Mouse (Mus musculus) kidney, embryonic 16.5 days (tissue): ENCODE results near the gene Ovol2. TPM values are rescaled to one million over a fixed set of nuclear protein-coding genes. Genes with fewer than 3 reads are reported as not detected.

Experiments used
- ATAC-seq: fragments of 200-750 bp; cut with Nextera tagmentation; 2 replicates; pipeline ENCODE4 v1.8.0; 2017; ENCODE audit warnings: moderate TSS enrichment; ENCODE audit not compliant: low FRiP score, low TSS enrichment
- H3K27ac ChIP-seq: fragments of 300-500 bp; sonication (generic); 2 replicates; pipeline ENCODE4 v1.5.1; 2014; ENCODE audit warnings: low read length
- H3K27me3 ChIP-seq: fragments of 300-500 bp; sonication (generic); 2 replicates; pipeline ENCODE4 v1.6.1; 2014; ENCODE audit warnings: low read length, control low read depth, mixed read lengths; ENCODE audit not compliant: insufficient read depth
- H3K36me3 ChIP-seq: fragments of 300-500 bp; sonication (generic); 2 replicates; pipeline ENCODE4 v1.6.1; 2014; ENCODE audit warnings: low read length, control low read depth, mixed read lengths; ENCODE audit not compliant: insufficient read depth
- H3K4me1 ChIP-seq: fragments of 300-500 bp; sonication (generic); 2 replicates; pipeline ENCODE4 v1.6.1; 2014; ENCODE audit warnings: low read length, control low read depth, mixed read lengths; ENCODE audit not compliant: insufficient read depth
- H3K4me2 ChIP-seq: fragments of 300-500 bp; sonication (generic); replicated peaks from 2 replicates; pipeline ENCODE4 v1.6.1; 2014; ENCODE audit warnings: low read depth, low read length
- H3K4me3 ChIP-seq: fragments of 300-500 bp; sonication (generic); 2 replicates; pipeline ENCODE4 v1.5.1; 2014; ENCODE audit warnings: mild to moderate bottlenecking, low read length
- H3K9ac ChIP-seq: fragments of 300-500 bp; sonication (generic); replicated peaks from 2 replicates; pipeline ENCODE4 v1.6.1; 2014; ENCODE audit warnings: low read length
- H3K9me3 ChIP-seq: fragments of 300-500 bp; sonication (generic); 2 replicates; pipeline ENCODE4 v1.6.1; 2016; ENCODE audit warnings: low read length, control low read depth
- WGBS: fragments of 180-500 bp; shearing (Covaris S2); extraction: QIAGEN DNeasy Blood & Tissue Kit; methylation state at CpG from one replicate; pipeline ENCODE4 v1.1.7; 2014; 5-methylcytosine and 5-hydroxymethylcytosine counted together
- polyA plus RNA-seq: library from polyadenylated mRNA; unstranded; fragments of >200 nt; fragmentation: Nextera tagmentation; extraction: Ambion mirVana; gene quantifications from 2 replicates; pipeline ENCODE4 v1.2.1, GENCODE M21; 2015

Gene Ovol2
- polyA plus RNA-seq, 1 experiment from 2014 or later: 1.2 TPM

DNA sequence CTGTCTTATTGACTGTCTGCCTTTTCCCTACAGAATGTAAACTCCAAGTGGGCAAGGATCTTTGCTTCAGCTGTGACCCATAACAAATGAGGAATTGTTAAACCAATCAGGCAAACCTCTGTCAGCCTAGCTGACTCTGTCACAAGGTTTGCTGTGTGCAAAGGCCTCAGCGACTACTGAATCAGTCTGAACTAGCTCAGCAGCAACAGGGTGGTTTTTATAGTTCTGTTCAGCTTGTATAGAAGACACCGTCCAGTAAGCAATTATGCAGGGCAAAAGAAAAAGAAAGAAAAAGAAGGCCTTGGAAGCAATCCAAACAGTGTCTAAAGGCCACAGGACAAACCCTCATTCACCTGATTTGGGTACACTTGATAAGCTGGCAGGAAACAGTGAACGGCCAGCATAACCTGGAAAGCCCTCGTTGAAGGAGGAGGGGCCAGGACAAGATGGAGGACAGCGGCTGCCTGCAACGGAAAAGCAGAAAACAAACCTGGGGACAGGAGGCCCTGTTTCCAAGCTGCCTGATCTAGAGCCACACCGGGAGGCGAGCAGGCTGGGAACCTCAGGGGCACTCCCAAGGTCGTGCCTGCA, 36.7 kb downstream of the Ovol2 start:
- H3K27ac ChIP-seq: no peak overlapping the region
- H3K36me3 ChIP-seq: no peaks in the 10 kb centered on the region
- no peaks in the 10 kb centered on the region for H3K27me3 ChIP-seq
- H3K4me2 ChIP-seq: no peak overlapping the region
- H3K4me1 ChIP-seq: peaks cover 8% of the 10 kb centered on the region; the same call in 1 of the 2 replicates
- H3K4me3 ChIP-seq: no peak overlapping the region
- no peak for ATAC-seq
- H3K9me3 ChIP-seq: no peaks in the 10 kb centered on the region
- H3K9ac ChIP-seq: no peak overlapping the region
- 61% methylated on average over 9 of the region's 9 CpGs for WGBS

DNA sequence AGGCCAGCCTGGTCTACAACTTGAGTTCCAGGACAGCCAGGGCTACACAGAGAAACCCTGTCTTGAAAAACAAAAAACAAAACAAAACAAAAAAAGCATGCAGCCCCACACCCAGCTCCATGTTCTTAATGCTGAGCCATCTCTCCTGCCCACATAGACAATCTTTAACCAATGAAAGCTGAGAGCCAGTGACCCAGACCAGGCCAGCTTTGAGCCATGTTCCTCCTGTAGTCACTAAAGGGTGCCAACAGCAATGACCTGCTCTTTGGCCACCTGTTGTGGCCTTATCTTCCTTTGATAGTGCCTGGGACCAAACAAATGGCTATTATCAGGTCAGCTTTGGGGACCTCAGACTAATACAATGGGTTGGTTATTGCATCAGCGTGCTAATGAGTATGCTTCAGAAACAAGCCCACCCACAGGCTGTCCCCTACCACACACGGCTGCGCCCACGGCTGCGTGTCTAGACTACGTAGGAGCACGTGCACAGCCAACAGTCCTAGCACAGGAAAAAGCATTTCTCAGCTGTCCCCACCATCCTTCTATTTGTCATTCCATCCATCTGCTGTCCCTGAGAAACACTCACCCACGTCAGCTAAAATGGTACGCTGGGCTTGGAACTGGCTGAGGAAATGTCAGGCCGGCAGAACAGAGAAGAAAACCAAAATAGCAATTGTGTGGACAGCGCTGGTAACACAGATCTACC, 40.2 kb downstream of the Ovol2 start:
- no peak overlapping the region for H3K27ac ChIP-seq
- no peak overlapping the region for H3K9ac ChIP-seq
- WGBS: 71% methylated on average over 11 of the region's 11 CpGs
- H3K36me3 ChIP-seq: no peaks in the 10 kb centered on the region
- no peak overlapping the region for H3K4me2 ChIP-seq
- H3K4me3 ChIP-seq: no peak overlapping the region
- H3K4me1 ChIP-seq: no peaks in the 10 kb centered on the region
- no peak for ATAC-seq
- H3K9me3 ChIP-seq: no peaks in the 10 kb centered on the region
- H3K27me3 ChIP-seq: no peaks in the 10 kb centered on the region

DNA sequence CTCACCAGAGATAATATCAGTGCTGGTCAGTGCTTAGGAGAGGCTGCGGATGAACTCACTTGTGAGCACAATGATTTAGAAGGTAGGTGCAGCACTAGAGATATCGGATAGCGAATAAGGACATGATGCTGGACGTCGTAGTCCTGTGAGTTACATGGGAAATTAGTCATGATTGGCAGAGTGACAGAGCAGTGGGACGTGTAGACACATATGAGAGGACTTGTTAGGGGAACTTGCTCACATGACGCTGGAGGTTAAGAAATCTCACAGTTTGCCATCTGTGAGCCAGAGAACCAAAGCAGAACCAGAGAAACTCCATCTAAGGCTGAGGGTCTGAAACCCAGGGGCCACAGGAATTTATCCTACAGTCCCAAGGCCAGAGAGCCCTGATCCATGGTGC, 41.6 kb downstream of the Ovol2 start:
- Histone ChIP-seq H3K9me3 (no peaks in the 10 kb centered on the region), H3K9ac (no peak overlapping the region), H3K27ac (no peak overlapping the region), H3K4me2 (no peak overlapping the region), H3K36me3 (no peaks in the 10 kb centered on the region), H3K27me3 (no peaks in the 10 kb centered on the region), H3K4me3 (no peak overlapping the region), H3K4me1 (no peaks in the 10 kb centered on the region)
- ATAC-seq: no peak
- WGBS: 74% methylated on average over 7 of the region's 7 CpGs

DNA sequence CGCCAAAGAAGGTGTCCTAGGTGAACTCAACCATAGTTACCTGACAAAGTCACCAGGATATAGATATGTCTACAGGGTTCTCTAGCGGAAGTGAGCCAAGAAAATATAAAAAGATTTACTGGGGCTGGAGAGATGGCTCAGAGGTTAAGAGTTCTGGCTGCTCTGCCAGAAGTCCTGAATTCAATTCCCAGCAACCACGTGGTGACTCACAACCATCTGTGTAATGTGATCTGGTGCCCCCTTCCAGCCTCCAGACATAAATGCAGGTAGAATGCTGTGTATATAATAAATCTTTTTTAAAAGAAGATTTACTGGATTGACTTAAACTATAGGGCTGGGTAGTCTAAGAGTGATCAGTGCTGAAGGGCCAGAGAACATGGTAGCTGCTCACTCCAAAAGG, 50.5 kb downstream of the Ovol2 start:
- no peak for ATAC-seq
- H3K4me2 ChIP-seq: no peak overlapping the region
- H3K27me3 ChIP-seq: no peaks in the 10 kb centered on the region
- no peak overlapping the region for H3K27ac ChIP-seq
- 55% methylated on average over 3 of the region's 3 CpGs for WGBS
- H3K4me3 ChIP-seq: no peak overlapping the region
- H3K4me1 ChIP-seq: peaks cover 10% of the 10 kb centered on the region; the same call in 1 of the 2 replicates
- no peak overlapping the region for H3K9ac ChIP-seq
- peaks cover 18% of the 10 kb centered on the region for H3K36me3 ChIP-seq
- no peaks in the 10 kb centered on the region for H3K9me3 ChIP-seq

DNA sequence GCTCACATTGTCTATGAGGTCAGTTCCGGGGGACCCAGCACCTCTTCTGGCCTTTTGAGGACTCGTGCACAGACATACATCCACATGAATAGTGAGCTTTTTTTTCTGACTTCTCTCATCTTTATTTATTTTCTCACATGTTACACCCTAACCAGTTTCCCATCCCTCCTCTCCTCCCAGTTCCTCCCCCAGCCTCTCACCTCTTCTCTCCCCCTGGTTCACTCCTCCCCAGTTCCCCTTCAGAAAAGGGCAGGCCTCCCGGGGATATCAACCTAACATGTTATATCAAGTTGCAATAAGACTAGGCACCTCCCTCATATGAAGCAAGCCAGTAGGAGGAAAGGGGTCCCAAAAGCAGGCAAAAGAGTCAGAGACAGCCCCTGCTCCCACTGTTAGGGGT, 51.4 kb downstream of the Ovol2 start:
- Histone ChIP-seq H3K4me3 (no peak overlapping the region), H3K4me1 (peaks cover 10% of the 10 kb centered on the region; the same call in 1 of the 2 replicates), H3K9ac (no peak overlapping the region), H3K4me2 (no peak overlapping the region), H3K9me3 (no peaks in the 10 kb centered on the region), H3K27ac (no peak overlapping the region), H3K27me3 (no peaks in the 10 kb centered on the region), H3K36me3 (peaks cover 18% of the 10 kb centered on the region)
- WGBS: 52% methylated on average over 3 of the region's 3 CpGs
- no peak for ATAC-seq

DNA sequence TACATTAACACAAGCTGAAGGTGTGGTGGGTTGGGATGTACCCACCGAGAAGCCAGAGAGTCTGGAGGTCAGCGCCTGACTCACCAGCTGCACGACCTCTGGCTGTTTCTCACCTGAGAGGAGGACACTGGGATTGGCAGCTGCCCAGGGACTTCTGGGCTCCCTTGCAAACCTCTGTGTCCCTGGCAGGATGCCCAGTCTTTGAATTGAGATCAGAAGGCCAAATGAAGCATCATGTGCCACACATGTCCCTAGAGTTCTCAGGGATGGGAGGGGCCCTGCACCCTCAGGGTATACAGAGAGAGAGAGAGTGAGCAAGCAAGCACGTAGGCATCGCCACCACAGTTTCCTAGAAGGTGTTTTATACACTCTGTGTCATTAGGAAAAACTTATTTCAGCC, 52.2 kb downstream of the Ovol2 start:
- H3K9me3 ChIP-seq: no peaks in the 10 kb centered on the region
- no peak for ATAC-seq
- no peak overlapping the region for H3K9ac ChIP-seq
- H3K4me2 ChIP-seq: no peak overlapping the region
- WGBS: 62% methylated on average over 5 of the region's 5 CpGs
- H3K27me3 ChIP-seq: no peaks in the 10 kb centered on the region
- peaks cover 8% of the 10 kb centered on the region; the same call in 1 of the 2 replicates for H3K4me1 ChIP-seq
- peak overlapping the region; percentile 34; the same call in 1 of the 2 replicates for H3K27ac ChIP-seq
- no peak overlapping the region for H3K4me3 ChIP-seq
- H3K36me3 ChIP-seq: peaks cover 18% of the 10 kb centered on the region

DNA sequence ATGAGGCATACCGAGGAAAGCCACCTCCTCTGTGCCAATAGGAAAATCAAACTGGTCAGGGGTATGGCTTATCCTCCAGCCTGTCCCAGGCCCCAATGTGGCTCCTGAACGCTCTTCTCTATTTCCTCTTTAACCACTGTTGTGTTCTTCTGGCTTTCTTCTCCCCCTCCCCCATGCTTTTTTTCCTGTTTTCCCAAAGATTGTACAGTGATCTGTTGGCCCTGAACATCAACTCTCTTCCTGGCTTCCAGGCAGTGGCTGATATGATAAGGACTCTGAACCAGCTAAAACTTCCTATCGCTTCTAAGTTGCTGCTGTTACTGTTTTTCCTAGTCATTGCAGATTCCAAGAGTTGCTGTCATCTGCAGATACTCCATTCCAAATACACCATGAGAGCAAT, 55.1 kb downstream of the Ovol2 start:
- 86% methylated on average over 3 of the region's 3 CpGs for WGBS
- Histone ChIP-seq H3K4me2 (no peak overlapping the region), H3K9me3 (no peaks in the 10 kb centered on the region), H3K4me1 (0 out of 2 replicates have a peak, but pooled peaks cover 2% of the 10 kb centered on the region), H3K36me3 (peaks cover 20% of the 10 kb centered on the region), H3K9ac (no peak overlapping the region), H3K4me3 (no peak overlapping the region), H3K27ac (no peak overlapping the region), H3K27me3 (no peaks in the 10 kb centered on the region)
- no peak for ATAC-seq

DNA sequence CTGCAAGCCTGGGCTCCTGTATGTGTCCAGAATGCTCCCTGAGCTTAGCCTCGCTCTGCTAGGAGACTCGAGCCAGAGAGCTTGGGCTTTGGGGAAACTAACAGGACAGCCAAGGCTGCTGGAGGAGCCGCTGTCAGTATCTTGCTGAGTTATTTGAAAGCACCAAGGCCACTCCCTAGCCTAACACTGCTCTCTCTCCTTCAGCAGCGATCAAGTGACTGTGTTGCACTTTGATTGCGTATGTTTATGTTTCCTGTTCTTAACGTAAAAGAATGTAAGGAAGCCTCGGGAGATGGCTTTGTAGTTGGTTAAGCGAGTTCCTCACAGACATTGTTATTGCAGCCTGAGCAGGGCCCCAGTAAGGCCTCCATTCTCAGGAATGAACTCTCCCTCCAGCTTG, 57.2 kb downstream of the Ovol2 start:
- Histone ChIP-seq H3K36me3 (peaks cover 16% of the 10 kb centered on the region), H3K4me2 (0 out of 2 replicates have a peak overlapping the region, but pooled peaks have one; percentile 1), H3K9me3 (no peaks in the 10 kb centered on the region), H3K27me3 (no peaks in the 10 kb centered on the region), H3K4me1 (0 out of 2 replicates have a peak, but pooled peaks cover 2% of the 10 kb centered on the region), H3K9ac (peak overlapping the region; percentile 13), H3K4me3 (no peak overlapping the region), H3K27ac (peak overlapping the region; percentile 64; the same call in 1 of the 2 replicates)
- no peak for ATAC-seq
- 27% methylated on average over 8 of the region's 8 CpGs for WGBS

DNA sequence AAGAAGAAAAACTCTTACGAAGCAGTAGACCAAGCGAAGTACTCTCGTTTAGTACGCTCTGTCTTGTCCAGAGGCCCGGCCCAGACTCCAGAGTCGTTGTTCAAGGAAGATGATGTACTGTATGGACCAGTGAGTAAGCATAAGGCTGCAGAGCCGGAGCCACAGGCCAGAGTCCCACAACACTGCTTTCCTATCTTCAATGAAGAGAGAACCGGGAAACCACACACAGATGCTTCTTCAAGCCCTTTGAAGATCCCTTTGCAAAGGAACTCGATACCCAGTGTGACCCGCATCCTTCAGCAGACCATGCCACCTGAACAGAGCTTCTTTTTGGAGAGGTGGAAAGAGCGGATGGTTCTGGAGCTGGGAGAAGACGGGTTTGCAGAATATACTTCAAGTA, 59.9 kb downstream of the Ovol2 start:
- H3K4me3 ChIP-seq: no peak overlapping the region
- H3K36me3 ChIP-seq: peaks cover 5% of the 10 kb centered on the region
- 82% methylated on average over 12 of the region's 12 CpGs for WGBS
- peaks cover 25% of the 10 kb centered on the region for H3K4me1 ChIP-seq
- no peak for ATAC-seq
- H3K27ac ChIP-seq: no peak overlapping the region
- no peaks in the 10 kb centered on the region for H3K27me3 ChIP-seq
- no peak overlapping the region for H3K4me2 ChIP-seq
- H3K9ac ChIP-seq: 0 out of 2 replicates have a peak overlapping the region, but pooled peaks have one; percentile 15
- no peaks in the 10 kb centered on the region for H3K9me3 ChIP-seq
